Mouse (Mus musculus) forebrain, embryonic 14.5 days (tissue): ENCODE data around the gene Pkmyt1. TPM values are rescaled to one million over a fixed set of nuclear protein-coding genes. Genes with fewer than 3 reads are reported as not detected.

ENCODE experiments used
- ATAC-seq: fragments of 200-750 bp; cut with Nextera tagmentation; 2 replicates; pipeline ENCODE4 v1.8.0; 2017; ENCODE audit warnings: mild to moderate bottlenecking, moderate library complexity
- DNase-seq: peaks from one replicate; pipeline ENCODE4 v3.0.0-alpha.2; 2015; ENCODE audit warnings: low spot score
- H3K27ac ChIP-seq: fragments of 300-500 bp; sonication (generic); 2 replicates; pipeline ENCODE4 v1.5.1; 2014; ENCODE audit warnings: low read depth, mild to moderate bottlenecking, control low read depth, low read length, moderate library complexity
- H3K27me3 ChIP-seq: fragments of 300-500 bp; sonication (generic); replicated peaks from 2 replicates; pipeline ENCODE4 v1.6.1; 2014; ENCODE audit warnings: low read length, control low read depth, mixed read lengths; ENCODE audit not compliant: control insufficient read depth, insufficient read depth
- H3K36me3 ChIP-seq: fragments of 300-500 bp; sonication (generic); 2 replicates; pipeline ENCODE4 v1.6.1; 2014; ENCODE audit warnings: low read length, control low read depth; ENCODE audit not compliant: control insufficient read depth, insufficient read depth
- H3K4me1 ChIP-seq: fragments of 300-500 bp; sonication (generic); 2 replicates; pipeline ENCODE4 v1.6.1; 2014; ENCODE audit warnings: antibody characterized with exemption, low read length, control low read depth; ENCODE audit not compliant: control insufficient read depth, insufficient read depth
- H3K4me2 ChIP-seq: fragments of 300-500 bp; sonication (generic); 2 replicates; pipeline ENCODE4 v1.6.1; 2014; ENCODE audit warnings: mild to moderate bottlenecking, control low read depth, low read length
- H3K4me3 ChIP-seq: fragments of 300-500 bp; sonication (generic); 2 replicates; pipeline ENCODE4 v1.5.1; 2014; ENCODE audit warnings: low read depth, low read length, control low read depth
- H3K9ac ChIP-seq: fragments of 300-500 bp; sonication (generic); 2 replicates; pipeline ENCODE4 v1.6.1; 2014; ENCODE audit warnings: mild to moderate bottlenecking, low read length, control low read depth, moderate library complexity
- H3K9me3 ChIP-seq: fragments of 300-500 bp; sonication (generic); replicated peaks from 2 replicates; pipeline ENCODE4 v1.6.1; 2016; ENCODE audit warnings: low read length, control low read depth, mixed read lengths; ENCODE audit not compliant: control insufficient read depth
- WGBS: fragments of 180-500 bp; shearing (Covaris S2); extraction: QIAGEN DNeasy Blood & Tissue Kit; methylation state at CpG from one replicate; pipeline ENCODE4 v1.1.7; 2014; 5-methylcytosine and 5-hydroxymethylcytosine counted together
- polyA plus RNA-seq: library from polyadenylated mRNA; unstranded; fragments of >200 nt; fragmentation: Nextera tagmentation; extraction: Ambion mirVana; gene quantifications from 2 replicates; pipeline ENCODE4 v1.2.1, GENCODE M21; 2014

The Pkmyt1 gene
- polyA plus RNA-seq, 1 experiment from 2014 or later: 18.0 TPM

DNA sequence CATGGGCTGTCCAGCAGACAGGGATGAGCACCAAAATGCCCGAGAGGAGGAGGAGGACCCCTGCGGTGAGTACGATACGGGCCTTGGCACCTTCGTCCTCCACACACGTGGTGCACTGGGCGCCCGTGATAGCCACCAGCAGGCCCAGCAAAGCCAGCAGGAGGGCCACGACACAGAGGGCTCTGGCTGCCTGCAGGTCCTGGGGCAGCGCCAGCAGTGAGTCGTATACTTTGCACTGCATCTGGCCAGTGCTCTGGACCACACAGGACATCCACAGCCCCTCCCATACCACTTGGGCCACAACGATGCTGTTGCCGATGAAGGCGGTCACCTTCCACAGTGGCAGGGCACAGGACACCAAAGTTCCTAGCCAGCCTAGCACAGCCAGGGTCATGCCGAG lies 42.9 kb upstream of the Pkmyt1 start:
- H3K4me1 ChIP-seq: peaks cover 7% of the 10 kb centered on the region
- no peak for DNase-seq
- peaks cover 40% of the 10 kb centered on the region for H3K27me3 ChIP-seq
- H3K4me3 ChIP-seq: no peak overlapping the region
- H3K36me3 ChIP-seq: no peaks in the 10 kb centered on the region
- H3K9ac ChIP-seq: no peak overlapping the region
- peak overlapping the region; percentile 20; the same call in 1 of the 2 replicates for H3K4me2 ChIP-seq
- WGBS: 35% methylated on average over 15 of the region's 15 CpGs
- peak; percentile 34; the same call in 1 of the 2 replicates for ATAC-seq
- H3K27ac ChIP-seq: no peak overlapping the region
- no peaks in the 10 kb centered on the region for H3K9me3 ChIP-seq

DNA sequence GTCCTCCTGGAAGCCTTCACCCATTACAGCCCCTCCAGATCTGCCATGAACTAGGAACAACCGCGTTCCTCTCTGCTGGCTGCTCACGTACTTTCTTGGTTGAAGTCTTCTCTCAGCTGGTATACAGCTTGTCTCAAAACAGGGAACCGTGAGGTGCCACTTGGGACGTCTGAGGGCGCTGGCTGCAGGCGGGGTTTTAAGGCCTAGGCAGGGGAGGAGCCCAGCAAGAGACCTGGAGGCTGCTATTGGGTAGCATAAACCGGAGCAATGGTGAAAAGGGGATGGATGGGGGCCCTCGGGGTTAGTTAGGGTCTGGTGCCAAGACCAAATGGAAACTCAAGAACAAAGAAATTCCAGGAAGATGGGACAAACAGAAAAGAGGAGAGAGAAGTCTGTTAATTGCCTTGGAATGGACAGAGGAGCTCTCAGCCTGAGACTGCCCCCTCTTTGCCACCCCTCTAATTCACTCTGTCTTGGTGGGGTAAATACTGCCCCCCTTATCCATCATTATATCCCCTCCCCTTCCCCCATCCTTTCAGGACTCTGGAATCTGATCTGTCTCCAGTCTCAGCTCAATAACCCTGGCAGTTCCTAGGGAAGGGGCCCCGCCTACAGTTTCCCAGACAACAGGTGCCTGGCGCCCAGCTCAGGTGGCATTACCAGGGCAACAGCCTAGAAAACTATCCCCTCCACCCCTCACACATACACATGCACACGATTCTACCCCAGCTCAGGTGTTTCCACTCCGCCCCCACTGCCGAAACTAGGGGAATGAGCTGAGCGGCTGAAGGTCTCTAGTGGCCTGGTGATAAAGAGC lies 42.1 kb upstream of the Pkmyt1 start, which contains the start of gene Cldn9:
Gene Cldn9 (minus strand): TSS at position 171 of the 817 bp plus-strand sequence.
- peaks cover 7% of the 10 kb centered on the region for H3K4me1 ChIP-seq
- no peaks in the 10 kb centered on the region for H3K36me3 ChIP-seq
- DNase-seq (peak; percentile 23), ATAC-seq (peak; percentile 61; the same call in 1 of the 2 replicates)
- no peak within 1 kb of the TSS for H3K4me3 ChIP-seq
- H3K4me2 ChIP-seq: peak within 1 kb of the TSS; percentile 20; the same call in 1 of the 2 replicates
- H3K27me3 ChIP-seq: peaks cover 32% of the 10 kb centered on the region
- H3K9me3 ChIP-seq: no peaks in the 10 kb centered on the region
- H3K27ac ChIP-seq: no peak within 1 kb of the TSS
- WGBS: 12% methylated on average over 15 of the region's 15 CpGs
- no peak within 1 kb of the TSS for H3K9ac ChIP-seq

DNA sequence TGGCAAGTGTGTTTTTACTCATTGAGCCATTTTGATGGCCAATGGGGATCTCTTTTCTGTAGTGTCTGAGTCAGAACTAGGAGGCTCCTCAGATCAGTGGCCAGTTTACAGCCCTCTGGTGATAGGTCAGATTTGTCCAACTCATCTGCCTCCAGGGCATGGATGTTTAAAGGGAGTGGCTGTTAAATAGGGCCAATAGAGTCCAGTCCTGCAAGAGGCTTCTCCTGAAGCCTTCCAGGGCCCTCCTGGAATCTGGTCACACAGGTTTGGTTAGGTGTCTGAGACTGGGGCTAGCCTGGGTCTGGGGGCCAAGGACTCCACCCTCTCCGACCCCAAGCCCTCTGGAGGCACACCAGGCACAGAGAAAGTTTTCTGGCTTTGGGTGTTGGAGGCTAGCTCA lies 31.6 kb upstream of the Pkmyt1 start:
- Histone ChIP-seq H3K4me1 (no peaks in the 10 kb centered on the region), H3K27me3 (peaks cover 20% of the 10 kb centered on the region)
- WGBS: 68% methylated on average over 1 of the region's 1 CpGs

DNA sequence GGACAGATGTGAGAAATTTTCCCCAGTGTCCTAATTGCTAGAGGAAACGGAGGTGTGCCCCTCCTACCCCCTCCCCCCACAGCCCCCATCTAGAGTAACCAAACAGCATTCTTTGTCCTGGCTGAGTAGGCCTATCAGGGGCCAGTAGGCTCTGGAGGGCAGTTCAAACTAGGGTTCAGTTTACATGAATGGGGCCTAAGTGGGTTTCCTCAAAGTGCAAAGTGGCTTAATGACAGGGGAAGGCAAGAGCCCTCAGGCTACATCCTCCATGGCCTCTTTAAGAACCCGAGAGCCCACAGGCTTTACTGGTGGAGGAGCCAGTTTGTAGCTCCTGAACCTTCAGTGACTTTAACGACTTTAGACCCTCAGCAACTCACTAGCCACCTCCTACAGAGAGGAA lies 30.3 kb upstream of the Pkmyt1 start:
- no peak for DNase-seq
- peaks cover 23% of the 10 kb centered on the region for H3K27me3 ChIP-seq
- no peaks in the 10 kb centered on the region for H3K9me3 ChIP-seq
- no peaks in the 10 kb centered on the region for H3K4me1 ChIP-seq
- no peaks in the 10 kb centered on the region for H3K36me3 ChIP-seq
- no peak overlapping the region for H3K9ac ChIP-seq
- no peak overlapping the region for H3K4me3 ChIP-seq
- WGBS: 10% methylated on average over 3 of the region's 3 CpGs
- no peak overlapping the region for H3K27ac ChIP-seq
- no peak overlapping the region for H3K4me2 ChIP-seq
- ATAC-seq: no peak

More for the DNA sequence above, 31.6 kb upstream of the Pkmyt1 start:
- no peak for ATAC-seq
- DNase-seq: no peak
- H3K9me3 ChIP-seq: no peaks in the 10 kb centered on the region
- no peak overlapping the region for H3K27ac ChIP-seq
- no peaks in the 10 kb centered on the region for H3K36me3 ChIP-seq
- H3K9ac ChIP-seq: no peak overlapping the region
- H3K4me2 ChIP-seq: no peak overlapping the region
- no peak overlapping the region for H3K4me3 ChIP-seq

DNA sequence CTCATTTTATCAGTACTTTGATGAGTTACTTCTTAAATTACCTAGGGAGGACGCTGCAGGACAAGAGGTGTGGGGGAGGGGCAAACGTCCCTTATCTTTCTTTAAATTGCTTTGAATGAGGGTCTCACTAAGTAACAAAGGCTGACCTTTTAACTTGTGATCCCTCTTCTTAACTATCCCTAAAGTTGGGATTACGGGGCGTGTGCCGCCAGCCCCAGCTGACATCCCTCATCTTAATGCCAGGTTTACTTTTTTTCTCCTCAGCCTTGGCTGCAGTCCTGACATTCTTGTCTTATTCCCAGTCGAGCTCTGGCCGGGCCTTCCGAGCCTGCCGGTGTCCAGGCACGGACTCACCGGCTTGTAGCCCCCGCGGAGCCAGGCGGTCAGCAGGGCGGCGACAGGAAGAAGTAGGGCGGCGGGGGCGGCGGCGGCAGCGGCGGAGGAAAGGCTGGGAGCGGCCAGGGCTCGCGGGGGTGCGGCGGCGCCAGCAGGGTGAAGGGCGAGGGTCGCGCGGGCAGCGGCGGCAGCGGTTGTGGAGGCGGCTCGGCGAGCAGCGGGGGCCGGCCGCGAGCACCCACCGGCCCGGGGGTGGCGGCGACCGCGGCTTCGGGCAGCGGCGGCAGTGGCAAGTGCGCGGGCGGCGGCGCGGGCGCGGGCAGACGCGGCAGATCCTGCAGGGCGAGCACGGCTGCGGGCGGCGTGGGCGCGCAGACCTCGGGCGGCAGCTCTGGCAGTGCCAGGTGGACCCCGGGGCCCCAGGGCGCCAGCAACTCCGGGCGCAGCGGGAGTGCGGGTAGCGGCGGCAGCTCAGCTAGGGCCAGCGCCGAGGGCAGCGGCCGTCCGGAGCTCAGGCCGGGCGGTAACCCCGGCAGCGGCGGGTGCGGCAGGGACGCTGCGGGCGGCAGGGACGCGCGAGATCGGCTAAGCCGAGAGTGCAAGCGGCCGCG lies 26.7 kb upstream of the Pkmyt1 start:
- H3K4me3 ChIP-seq: peak overlapping the region; percentile 70
- no peaks in the 10 kb centered on the region for H3K4me1 ChIP-seq
- ATAC-seq: peak; percentile 15; the same call in 1 of the 2 replicates
- WGBS: under 1% methylated on average over 73 of the region's 101 CpGs
- no peak overlapping the region for H3K27ac ChIP-seq
- H3K4me2 ChIP-seq: peak overlapping the region; percentile 100
- peak; percentile 17 for DNase-seq
- no peaks in the 10 kb centered on the region for H3K36me3 ChIP-seq
- H3K9ac ChIP-seq: peak overlapping the region; percentile 67
- no peaks in the 10 kb centered on the region for H3K9me3 ChIP-seq
- peaks cover 27% of the 10 kb centered on the region for H3K27me3 ChIP-seq

DNA sequence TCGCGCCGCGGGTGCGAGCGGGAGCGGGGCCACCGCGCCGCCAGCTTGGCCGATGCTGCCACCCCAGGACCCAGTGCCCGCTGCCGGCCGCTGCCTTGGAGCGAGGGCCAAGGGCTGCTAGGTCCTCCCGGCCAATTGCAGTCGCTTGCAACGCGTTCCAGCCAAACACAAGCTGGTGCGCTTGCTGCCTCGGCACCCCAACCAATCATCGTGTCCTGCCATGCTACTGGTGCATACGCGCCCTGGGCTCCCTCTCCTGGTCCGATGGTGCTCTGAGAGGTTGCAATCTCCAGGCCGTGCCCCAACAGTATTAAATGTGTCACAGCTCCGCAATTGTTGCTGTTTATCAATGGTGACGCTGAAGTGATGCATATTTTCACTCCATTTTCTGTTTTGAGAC lies 26.1 kb upstream of the Pkmyt1 start:
- Histone ChIP-seq H3K9ac (peak overlapping the region; percentile 67), H3K4me3 (peak overlapping the region; percentile 70), H3K4me1 (no peaks in the 10 kb centered on the region), H3K36me3 (no peaks in the 10 kb centered on the region), H3K4me2 (peak overlapping the region; percentile 100), H3K27me3 (peaks cover 27% of the 10 kb centered on the region), H3K27ac (no peak overlapping the region), H3K9me3 (no peaks in the 10 kb centered on the region)
- DNase-seq (peak; percentile 93), ATAC-seq (peak; percentile 97)
- WGBS: under 1% methylated on average over 28 of the region's 28 CpGs

DNA sequence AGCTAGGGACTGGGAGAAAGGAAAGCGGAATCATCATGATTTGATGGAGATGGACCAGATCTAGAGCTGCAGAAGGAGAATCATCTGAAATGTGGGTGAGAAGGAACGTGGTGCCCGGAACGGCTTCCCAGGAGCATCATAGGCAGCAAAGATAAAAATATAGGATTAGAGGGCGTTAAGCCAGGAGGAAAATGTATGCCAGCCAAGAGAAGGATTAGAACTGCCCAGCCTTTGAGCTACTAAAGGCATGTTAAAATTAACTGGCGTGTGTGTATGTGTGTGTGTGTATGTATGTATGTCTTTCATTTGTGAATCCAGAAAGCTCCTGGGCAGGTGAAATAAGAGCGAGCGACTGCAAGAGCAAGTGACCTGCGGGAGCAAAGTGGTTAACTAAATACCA lies 22.8 kb upstream of the Pkmyt1 start:
- no peak overlapping the region for H3K4me3 ChIP-seq
- H3K9me3 ChIP-seq: no peaks in the 10 kb centered on the region
- no peak overlapping the region for H3K9ac ChIP-seq
- no peak overlapping the region for H3K27ac ChIP-seq
- no peaks in the 10 kb centered on the region for H3K36me3 ChIP-seq
- H3K4me1 ChIP-seq: no peaks in the 10 kb centered on the region
- H3K4me2 ChIP-seq: no peak overlapping the region
- peaks cover 18% of the 10 kb centered on the region for H3K27me3 ChIP-seq
- ATAC-seq (no peak), DNase-seq (no peak)
- WGBS: 81% methylated on average over 9 of the region's 9 CpGs

DNA sequence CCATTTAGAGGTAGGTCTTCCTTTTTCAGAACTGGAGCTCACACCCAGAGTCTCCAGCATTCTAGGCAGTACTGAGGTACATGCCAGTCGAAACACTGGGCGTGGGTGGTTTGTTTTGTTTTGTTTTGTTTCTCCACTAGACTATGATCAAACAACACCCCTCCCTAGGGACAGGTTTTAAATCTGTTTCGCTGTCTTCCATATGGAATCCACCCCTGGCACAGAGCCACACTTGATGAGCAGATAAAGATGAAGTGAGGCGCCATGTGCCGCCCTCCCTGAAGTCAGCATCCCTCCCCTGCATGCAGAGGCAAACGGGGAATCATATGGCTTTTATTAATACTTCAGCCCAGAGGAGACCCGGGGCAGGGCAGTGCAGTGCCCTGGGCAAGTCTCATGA lies 21.4 kb upstream of the Pkmyt1 start:
- H3K4me1 ChIP-seq: no peaks in the 10 kb centered on the region
- H3K9me3 ChIP-seq: no peaks in the 10 kb centered on the region
- H3K27ac ChIP-seq: no peak overlapping the region
- H3K9ac ChIP-seq: no peak overlapping the region
- DNase-seq: peak; percentile 61
- H3K36me3 ChIP-seq: no peaks in the 10 kb centered on the region
- H3K4me2 ChIP-seq: no peak overlapping the region
- ATAC-seq: no peak
- peaks cover 7% of the 10 kb centered on the region; the same call in 1 of the 2 replicates for H3K27me3 ChIP-seq
- WGBS: 54% methylated on average over 7 of the region's 7 CpGs
- H3K4me3 ChIP-seq: no peak overlapping the region
